Mouse (Mus musculus) midbrain, embryonic 11.5 days (tissue): ENCODE results near the gene Spaca4. TPM values are rescaled to one million over a fixed set of nuclear protein-coding genes. Genes with fewer than 3 reads are reported as not detected.

Source experiments
- ATAC-seq: fragments of 200-750 bp; cut with Nextera tagmentation; 2 replicates; pipeline ENCODE4 v1.8.0; 2017; ENCODE audit warnings: moderate TSS enrichment, moderate library complexity; ENCODE audit not compliant: low FRiP score
- DNase-seq: peaks from one replicate; pipeline ENCODE4 v3.0.0; 2015; ENCODE audit warnings: low spot score; ENCODE audit errors: missing footprints
- H3K27ac ChIP-seq: fragments of 300-500 bp; sonication (generic); 2 replicates; pipeline ENCODE4 v1.5.1; 2014; ENCODE audit warnings: low read depth, low read length
- H3K27me3 ChIP-seq: fragments of 300-500 bp; sonication (generic); 2 replicates; pipeline ENCODE4 v1.6.1; 2014; ENCODE audit warnings: mild to moderate bottlenecking, low read length, moderate library complexity, mixed read lengths; ENCODE audit not compliant: control insufficient read depth, insufficient read depth
- H3K36me3 ChIP-seq: fragments of 300-500 bp; sonication (generic); 2 replicates; pipeline ENCODE4 v1.6.1; 2014; ENCODE audit warnings: mild to moderate bottlenecking, low read length, moderate library complexity, mixed read lengths; ENCODE audit not compliant: control insufficient read depth, insufficient read depth
- H3K4me1 ChIP-seq: fragments of 300-500 bp; sonication (generic); 2 replicates; pipeline ENCODE4 v1.6.1; 2014; ENCODE audit warnings: low read length; ENCODE audit not compliant: control insufficient read depth, insufficient read depth
- H3K4me2 ChIP-seq: fragments of 300-500 bp; sonication (generic); 2 replicates; pipeline ENCODE4 v1.6.1; 2014; ENCODE audit warnings: mild to moderate bottlenecking, moderate library complexity
- H3K4me3 ChIP-seq: fragments of 300-500 bp; sonication (generic); 2 replicates; pipeline ENCODE4 v1.5.1; 2014; ENCODE audit warnings: low read depth, low read length
- H3K9ac ChIP-seq: fragments of 300-500 bp; sonication (generic); 2 replicates; pipeline ENCODE4 v1.6.1; 2014; ENCODE audit warnings: low read length
- H3K9me3 ChIP-seq: fragments of 300-500 bp; sonication (generic); 2 replicates; pipeline ENCODE4 v1.6.1; 2016; ENCODE audit warnings: low read length; ENCODE audit not compliant: control insufficient read depth
- WGBS: fragments of 180-500 bp; shearing (Covaris S2); extraction: QIAGEN DNeasy Blood & Tissue Kit; methylation state at CpG from one replicate; pipeline ENCODE4 v1.1.7; 2014; 5-methylcytosine and 5-hydroxymethylcytosine counted together
- polyA plus RNA-seq: library from polyadenylated mRNA; unstranded; fragments of >200 nt; fragmentation: Nextera tagmentation; extraction: Ambion mirVana; gene quantifications from 2 replicates; pipeline ENCODE4 v1.2.1, GENCODE M21; 2014

Spaca4 gene
- polyA plus RNA-seq, 1 experiment from 2014 or later, result not detected

DNA sequence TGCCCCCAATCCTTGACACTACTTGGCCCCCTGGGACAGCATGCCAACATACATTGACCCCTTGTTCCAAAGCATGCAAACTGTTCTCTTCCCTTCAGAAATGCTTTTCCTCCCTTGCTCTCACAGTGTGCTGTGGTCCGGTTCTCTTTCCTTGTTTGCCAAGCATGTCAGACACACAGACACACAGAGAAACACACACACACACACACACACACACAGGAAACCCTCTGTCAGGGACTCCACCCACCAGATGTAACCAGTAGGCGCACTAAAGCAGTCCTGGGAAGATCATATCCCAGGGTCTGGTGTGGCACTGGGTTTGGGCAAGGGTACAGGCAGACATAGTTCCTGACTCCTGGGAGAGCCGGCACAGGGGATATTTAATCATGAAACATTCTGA is 38.8 kb downstream of the Spaca4 start:
- Histone ChIP-seq H3K27me3 (no peaks in the 10 kb centered on the region), H3K4me1 (no peaks in the 10 kb centered on the region), H3K9ac (no peak overlapping the region), H3K4me2 (no peak overlapping the region), H3K9me3 (no peaks in the 10 kb centered on the region), H3K4me3 (no peak overlapping the region), H3K27ac (no peak overlapping the region), H3K36me3 (no peaks in the 10 kb centered on the region)
- DNase-seq (no peak), ATAC-seq (no peak)
- WGBS, result 75% methylated on average over 3 of the region's 3 CpGs

DNA sequence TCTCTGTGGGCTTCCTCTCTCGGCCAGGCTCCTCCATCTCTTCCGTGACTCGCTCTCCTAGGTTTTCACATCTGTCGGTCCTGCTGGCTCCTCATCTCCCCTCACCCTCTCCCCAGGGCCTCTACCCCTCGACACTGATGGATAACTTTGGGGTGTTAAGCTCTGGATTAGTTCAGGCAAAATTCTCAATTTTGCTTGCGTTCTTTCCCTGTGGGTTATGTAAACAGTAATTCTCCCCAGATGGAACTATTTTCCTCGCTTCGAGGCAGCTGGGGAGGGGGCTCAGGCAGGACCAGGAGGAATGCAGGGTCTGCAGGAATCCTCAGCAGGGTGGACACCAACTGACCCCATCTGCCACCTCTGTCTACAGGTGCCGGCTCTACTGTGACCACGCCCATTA is 39.8 kb downstream of the Spaca4 start:
- ATAC-seq, result no peak
- DNase-seq, result no peak
- no peaks in the 10 kb centered on the region for H3K4me1 ChIP-seq
- H3K4me3 ChIP-seq, result no peak overlapping the region
- H3K4me2 ChIP-seq, result no peak overlapping the region
- H3K9me3 ChIP-seq, result no peaks in the 10 kb centered on the region
- no peaks in the 10 kb centered on the region for H3K27me3 ChIP-seq
- no peak overlapping the region for H3K9ac ChIP-seq
- 57% methylated on average over 10 of the region's 10 CpGs for WGBS
- H3K36me3 ChIP-seq, result no peaks in the 10 kb centered on the region
- H3K27ac ChIP-seq, result no peak overlapping the region

DNA sequence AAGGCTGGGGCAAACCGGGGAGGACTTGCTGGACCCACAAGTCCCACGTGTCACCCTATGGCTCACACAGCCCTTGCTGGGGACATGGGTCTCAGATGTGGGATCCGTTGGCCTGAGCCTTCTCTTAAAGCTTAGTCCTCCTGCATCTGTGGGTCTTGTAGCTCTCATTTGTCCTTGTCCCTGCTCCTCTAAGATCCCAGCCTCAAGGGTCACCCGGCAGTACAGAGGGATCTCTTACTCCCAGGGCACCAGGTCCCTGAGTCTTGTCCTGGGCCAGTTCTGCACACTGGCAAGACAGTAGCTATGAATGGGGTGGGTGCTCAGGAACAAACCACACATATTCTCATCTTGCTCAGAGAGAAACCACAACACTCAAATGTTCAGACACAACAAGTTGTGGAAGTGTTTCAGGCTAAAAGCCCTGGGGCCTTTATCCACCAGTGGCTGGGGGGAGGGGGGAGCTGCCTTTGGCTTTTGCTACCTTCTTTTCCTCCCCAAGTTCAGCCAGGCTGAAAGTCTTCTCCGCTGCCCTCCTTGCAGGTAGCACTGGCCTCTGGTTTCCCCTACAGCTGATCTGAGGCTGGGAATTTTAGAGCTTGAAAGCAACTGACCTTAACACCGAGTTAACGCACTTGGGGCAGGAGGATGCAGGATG is 42.1 kb downstream of the Spaca4 start, which contains the start of gene Ntn5:
Gene Ntn5 (plus strand): TSS at position 627 of the 655 bp plus-strand sequence.
- Histone ChIP-seq H3K4me1 (no peaks in the 10 kb centered on the region), H3K4me3 (no peak within 1 kb of the TSS)
- 72% methylated on average over 7 of the region's 7 CpGs for WGBS

DNA sequence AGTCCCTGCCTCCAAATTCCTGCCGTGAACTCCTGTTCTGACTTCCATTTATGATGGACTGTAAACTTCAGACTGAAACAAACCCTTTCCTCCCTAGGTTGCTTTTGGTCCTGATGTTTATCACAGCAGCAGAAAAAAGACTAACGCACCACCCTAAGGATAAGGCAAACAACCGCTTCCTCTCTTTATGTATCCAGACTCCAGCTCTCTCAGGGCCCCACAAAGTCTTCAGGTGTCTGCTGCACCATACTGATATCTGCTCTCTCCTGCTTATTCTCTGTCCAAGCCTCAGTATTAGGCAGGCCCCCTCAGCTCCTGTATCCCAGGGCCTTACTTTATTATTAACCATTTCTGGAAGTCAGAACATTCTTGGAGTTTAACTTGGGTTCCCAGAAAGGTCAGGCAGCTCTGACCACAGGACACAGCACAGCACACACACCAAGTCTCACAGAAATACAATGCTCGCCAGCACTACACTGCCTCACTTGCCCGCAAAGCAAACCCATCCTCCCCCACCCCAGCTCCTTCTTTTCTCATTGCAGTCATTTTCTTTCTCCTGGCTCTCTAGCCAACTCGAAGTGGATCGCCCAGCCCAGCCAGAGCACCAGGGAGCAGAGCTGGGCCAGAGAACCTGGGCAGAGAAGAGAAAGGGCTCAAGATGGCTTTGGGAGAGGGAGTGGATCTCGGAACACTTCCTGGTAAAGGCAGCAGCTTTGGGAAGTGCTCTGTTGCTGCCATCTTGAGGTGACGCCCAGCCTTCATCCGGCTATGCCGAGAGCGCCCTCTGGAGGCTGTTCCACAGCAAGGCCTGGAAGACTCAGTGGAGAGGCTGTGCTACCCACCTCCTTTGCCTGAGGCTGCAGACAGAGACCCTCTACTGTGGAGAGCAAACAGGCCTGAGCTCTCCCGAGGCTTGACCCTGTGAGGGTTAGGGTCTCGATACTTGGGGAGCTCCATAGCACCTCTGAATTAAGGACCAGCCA is 43.2 kb downstream of the Spaca4 start:
- H3K36me3 ChIP-seq, result no peaks in the 10 kb centered on the region
- ATAC-seq (peak; percentile 85), DNase-seq (peak; percentile 98)
- H3K9me3 ChIP-seq, result no peaks in the 10 kb centered on the region
- H3K27ac ChIP-seq, result no peak overlapping the region
- H3K27me3 ChIP-seq, result no peaks in the 10 kb centered on the region
- 30% methylated on average over 14 of the region's 14 CpGs for WGBS
- H3K9ac ChIP-seq, result peak overlapping the region; percentile 21
- no peaks in the 10 kb centered on the region for H3K4me1 ChIP-seq
- H3K4me3 ChIP-seq, result no peak overlapping the region
- H3K4me2 ChIP-seq, result peak overlapping the region; percentile 1; the same call in 1 of the 2 replicates

More for the DNA sequence above, 42.1 kb downstream of the Spaca4 start, which contains the start of gene Ntn5:
- no peaks in the 10 kb centered on the region for H3K27me3 ChIP-seq
- H3K36me3 ChIP-seq, result no peaks in the 10 kb centered on the region
- H3K9ac ChIP-seq, result 0 out of 2 replicates have a peak within 1 kb of the TSS, but pooled peaks have one; percentile 10
- no peak within 1 kb of the TSS for H3K27ac ChIP-seq
- ATAC-seq, result no peak
- no peak within 1 kb of the TSS for H3K4me2 ChIP-seq
- no peaks in the 10 kb centered on the region for H3K9me3 ChIP-seq
- DNase-seq, result peak; percentile 72

DNA sequence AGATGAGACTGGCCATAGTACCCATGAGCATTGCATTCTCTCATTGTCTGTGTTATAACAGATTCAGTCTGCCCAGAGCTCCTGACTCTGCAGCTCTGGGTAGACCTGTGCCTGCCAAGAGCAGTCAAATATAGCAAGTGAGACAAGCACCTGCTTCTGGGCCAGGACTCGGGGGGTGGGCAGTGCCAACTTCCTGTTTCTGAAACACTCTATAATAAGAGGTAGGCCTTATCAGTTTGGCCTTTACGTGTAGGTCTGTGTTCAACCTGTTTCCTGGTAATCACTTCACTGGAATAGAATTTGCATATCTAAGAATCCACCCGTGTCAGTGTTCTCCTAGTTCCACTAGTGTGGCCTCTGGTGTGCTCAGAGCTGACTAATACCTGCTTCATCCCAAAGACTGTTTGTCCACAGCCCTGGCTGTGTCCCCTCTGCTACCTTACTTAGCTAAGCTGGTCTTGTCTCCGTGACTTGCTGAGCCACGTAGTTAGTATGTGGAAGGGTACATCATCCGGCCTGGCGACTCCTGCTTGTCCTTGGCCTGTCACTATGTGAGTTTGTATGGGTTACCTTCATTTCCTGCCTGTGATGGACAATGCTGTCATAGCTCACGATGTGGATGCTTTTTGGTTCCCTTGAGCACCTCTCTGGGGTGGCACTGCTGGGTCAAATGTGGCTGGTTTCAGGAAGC is 44.4 kb downstream of the Spaca4 start:
- H3K9ac ChIP-seq, result no peak overlapping the region
- ATAC-seq, result no peak
- H3K4me3 ChIP-seq, result no peak overlapping the region
- no peak for DNase-seq
- H3K4me2 ChIP-seq, result no peak overlapping the region
- H3K36me3 ChIP-seq, result no peaks in the 10 kb centered on the region
- no peak overlapping the region for H3K27ac ChIP-seq
- H3K9me3 ChIP-seq, result no peaks in the 10 kb centered on the region
- 88% methylated on average over 8 of the region's 8 CpGs for WGBS
- H3K27me3 ChIP-seq, result no peaks in the 10 kb centered on the region
- no peaks in the 10 kb centered on the region for H3K4me1 ChIP-seq

DNA sequence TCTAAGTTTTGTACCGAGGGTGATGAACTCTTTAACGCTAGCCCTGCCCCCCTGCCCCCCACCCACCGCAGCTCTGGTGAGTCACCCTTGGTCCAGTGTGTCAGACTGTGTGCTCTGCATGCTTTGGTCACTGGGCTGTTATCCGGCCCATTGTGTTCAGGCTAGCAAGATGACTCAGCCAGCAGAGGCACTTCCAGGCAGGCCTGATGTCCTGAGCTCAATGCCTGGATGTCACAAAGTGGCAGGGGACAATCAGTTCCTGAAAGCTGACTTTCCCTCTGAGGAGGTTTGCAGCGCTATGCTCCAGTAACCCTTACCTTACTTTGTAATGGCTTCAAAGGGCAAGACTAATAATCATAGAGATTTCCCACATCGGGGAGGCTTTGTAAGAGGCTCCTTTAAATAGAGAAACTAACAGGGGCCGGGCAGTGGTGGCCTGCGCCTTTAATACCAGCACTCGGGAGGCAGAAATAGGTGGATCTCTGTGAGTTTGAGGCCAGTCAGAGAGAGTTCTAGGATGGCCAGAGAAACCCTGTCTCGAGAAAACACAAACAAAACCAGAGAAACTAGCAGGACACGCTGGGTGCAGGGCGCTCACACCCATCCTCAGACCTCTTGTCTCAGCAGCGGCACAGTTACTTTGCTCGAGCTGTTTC is 45.5 kb downstream of the Spaca4 start:
- no peak overlapping the region for H3K4me2 ChIP-seq
- no peaks in the 10 kb centered on the region for H3K9me3 ChIP-seq
- no peaks in the 10 kb centered on the region for H3K36me3 ChIP-seq
- no peaks in the 10 kb centered on the region for H3K27me3 ChIP-seq
- 58% methylated on average over 14 of the region's 14 CpGs for WGBS
- H3K4me1 ChIP-seq, result no peaks in the 10 kb centered on the region
- H3K4me3 ChIP-seq, result no peak overlapping the region
- H3K9ac ChIP-seq, result no peak overlapping the region
- ATAC-seq, result no peak
- DNase-seq, result peak; percentile 82
- H3K27ac ChIP-seq, result no peak overlapping the region

DNA sequence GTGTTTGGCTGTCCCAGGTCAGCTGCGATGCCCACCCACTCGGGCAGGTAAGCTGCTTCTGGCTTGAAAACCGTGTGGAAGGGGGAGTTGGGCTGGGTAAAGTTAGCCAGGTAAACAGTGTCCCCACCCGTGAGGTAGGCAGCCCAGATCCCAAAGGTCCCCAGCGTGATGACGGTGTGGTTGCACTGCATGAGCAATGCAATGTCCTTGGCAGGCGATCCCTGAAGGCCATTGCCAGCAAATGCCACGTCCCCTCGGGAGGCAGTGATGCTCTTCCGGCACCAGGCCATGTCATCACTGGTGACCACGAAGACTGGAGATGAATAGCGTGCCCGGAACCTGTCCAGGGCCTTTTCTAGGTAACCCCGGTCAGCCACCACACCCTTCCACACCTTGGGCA is 47.1 kb downstream of the Spaca4 start:
- H3K27ac ChIP-seq, result no peak overlapping the region
- no peaks in the 10 kb centered on the region for H3K27me3 ChIP-seq
- H3K4me2 ChIP-seq, result no peak overlapping the region
- no peaks in the 10 kb centered on the region for H3K36me3 ChIP-seq
- DNase-seq (no peak), ATAC-seq (no peak)
- H3K4me1 ChIP-seq, result no peaks in the 10 kb centered on the region
- H3K4me3 ChIP-seq, result no peak overlapping the region
- H3K9me3 ChIP-seq, result no peaks in the 10 kb centered on the region
- H3K9ac ChIP-seq, result no peak overlapping the region
- 93% methylated on average over 14 of the region's 14 CpGs for whole genome bisulfite sequencing

DNA sequence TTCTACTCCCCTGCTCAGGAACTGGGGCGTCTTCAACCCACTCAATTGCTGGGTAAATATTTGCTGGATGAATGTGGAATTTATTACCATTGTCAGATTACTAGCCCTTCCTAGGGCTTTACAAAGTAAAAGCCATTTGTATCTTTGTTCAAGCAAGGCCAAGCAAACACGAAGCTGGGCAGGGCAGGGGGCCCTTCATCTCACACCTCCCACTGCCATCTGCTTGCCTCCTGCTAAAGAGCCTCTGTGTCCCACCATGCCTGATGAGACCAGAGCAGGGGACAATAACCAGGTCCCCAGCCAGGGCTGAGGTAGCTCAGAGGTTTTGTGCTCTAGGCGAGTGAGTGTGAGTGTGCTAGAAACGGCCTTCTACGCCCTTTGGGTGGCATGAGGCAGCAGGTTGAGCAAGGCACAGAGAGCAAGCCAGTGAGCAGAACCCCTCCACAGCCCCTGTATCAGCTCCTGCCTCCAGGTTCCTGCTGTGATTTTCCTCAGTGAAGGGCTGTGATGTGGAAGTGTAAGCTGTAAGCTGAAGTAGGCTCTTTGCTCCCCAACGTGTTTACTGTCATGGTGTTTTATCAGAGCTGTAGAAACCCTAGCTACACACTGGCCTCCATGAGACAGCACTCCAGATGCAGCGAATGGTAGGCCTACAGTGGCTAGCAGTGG is 47.9 kb downstream of the Spaca4 start:
- no peak overlapping the region for H3K27ac ChIP-seq
- H3K9me3 ChIP-seq, result no peaks in the 10 kb centered on the region
- no peaks in the 10 kb centered on the region for H3K27me3 ChIP-seq
- no peak overlapping the region for H3K4me3 ChIP-seq
- ATAC-seq, result no peak
- no peak overlapping the region for H3K9ac ChIP-seq
- WGBS, result 78% methylated on average over 7 of the region's 7 CpGs
- H3K4me1 ChIP-seq, result no peaks in the 10 kb centered on the region
- no peak for DNase-seq
- no peaks in the 10 kb centered on the region for H3K36me3 ChIP-seq
- no peak overlapping the region for H3K4me2 ChIP-seq
